Mouse (Mus musculus) cerebellum, adult 2 months (tissue): ENCODE results near the gene H2afy.

Source experiments
- CTCF ChIP-seq: fragments of 200-500 bp; IDR thresholded peaks from 2 replicates; pipeline ENCODE4 v1.5.1; 2011; ENCODE audit warnings: low read depth, mild to moderate bottlenecking, control low read depth, low read length, moderate library complexity, borderline replicate concordance; ENCODE audit not compliant: insufficient read depth
- POLR2A ChIP-seq: fragments of 200-500 bp; IDR thresholded peaks from 2 replicates; pipeline ENCODE4 v1.6.1; 2011; ENCODE audit warnings: low read length, control low read depth, borderline replicate concordance; ENCODE audit not compliant: insufficient read depth

DNA sequence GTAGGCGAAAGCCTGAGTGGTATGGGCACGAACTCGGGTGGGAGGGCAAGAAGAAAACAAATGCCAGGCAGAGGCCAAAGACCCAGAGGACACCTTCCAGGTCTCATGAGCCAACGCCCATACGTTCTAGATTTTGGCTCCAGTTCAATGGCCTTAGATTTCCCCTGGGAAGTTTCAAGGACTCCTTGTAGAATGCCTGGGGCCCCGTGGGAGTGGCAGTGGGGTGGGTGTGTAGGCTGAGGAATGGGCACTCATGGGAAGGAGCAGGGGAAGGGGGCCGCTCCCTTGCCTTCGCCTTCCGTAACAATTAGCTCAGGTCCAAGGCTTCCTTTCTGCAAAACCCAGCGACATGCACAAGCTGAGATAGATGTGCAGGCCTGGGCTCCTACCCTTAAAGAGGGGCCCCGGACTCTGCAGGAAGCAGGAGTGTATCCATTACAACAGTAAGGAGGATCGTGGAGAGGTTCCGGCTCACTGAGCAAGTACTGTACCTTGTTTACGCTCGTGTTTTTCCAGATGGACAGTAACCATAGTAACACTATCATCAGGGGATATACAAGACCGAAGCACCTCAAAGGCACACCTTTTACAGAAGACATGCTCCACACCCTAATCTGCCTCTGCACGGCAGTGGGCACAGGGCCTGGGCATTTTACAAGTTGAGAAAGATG, 27.2 kb downstream of the H2afy start:
- TF ChIP-seq CTCF (no peak), POLR2A (no peak)
